Mouse (Mus musculus) olfactory bulb, adult 2 months (tissue): ENCODE measurements around the gene Mettl7a3.
"Not testable (repeated sequence)": the region's sequence is repeated elsewhere in the genome, so short reads cannot be mapped to it uniquely, and the experiment has no call there.

Experiments
- CTCF ChIP-seq: fragments of 200-500 bp; IDR thresholded peaks from 2 replicates; pipeline ENCODE4 v1.5.1; 2012; ENCODE audit warnings: low read depth, mild to moderate bottlenecking, low read length, moderate library complexity; ENCODE audit not compliant: insufficient read depth
- POLR2A ChIP-seq: fragments of 200-500 bp; IDR thresholded peaks from 2 replicates; pipeline ENCODE4 v1.6.1; 2012; ENCODE audit warnings: mild to moderate bottlenecking, low read depth, low read length, moderate library complexity; ENCODE audit not compliant: insufficient read depth

DNA sequence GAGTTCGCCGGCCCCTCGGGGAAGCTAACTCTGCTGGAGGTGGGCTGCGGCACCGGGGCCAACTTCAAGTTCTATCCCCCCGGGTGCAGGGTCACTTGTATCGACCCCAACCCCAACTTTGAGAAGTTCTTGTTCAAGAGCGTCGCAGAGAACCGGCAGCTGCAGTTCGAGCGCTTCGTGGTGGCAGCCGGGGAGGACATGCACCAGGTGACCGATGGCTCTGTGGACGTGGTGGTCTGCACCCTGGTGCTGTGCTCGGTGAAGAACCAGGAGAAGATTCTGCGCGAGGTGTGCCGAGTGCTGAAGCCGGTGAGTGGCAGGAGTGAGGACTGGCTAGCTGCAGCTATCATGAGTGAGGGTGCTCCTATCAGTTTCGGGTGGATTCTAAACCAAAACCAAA lies 18.7 kb downstream of the Mettl7a3 start:
- not testable (repeated sequence) for TF ChIP-seq CTCF, POLR2A
